Mouse (Mus musculus): Measurements from ENCODE around the gene Smim24.

The Smim24 gene

GRCm38 (mm10) chr10:81392781-81393185, at the start of gene Smim24:
TSS of gene Smim24 (plus strand) at chr10:81393051.
- DNase-seq, result no peak

DNA sequence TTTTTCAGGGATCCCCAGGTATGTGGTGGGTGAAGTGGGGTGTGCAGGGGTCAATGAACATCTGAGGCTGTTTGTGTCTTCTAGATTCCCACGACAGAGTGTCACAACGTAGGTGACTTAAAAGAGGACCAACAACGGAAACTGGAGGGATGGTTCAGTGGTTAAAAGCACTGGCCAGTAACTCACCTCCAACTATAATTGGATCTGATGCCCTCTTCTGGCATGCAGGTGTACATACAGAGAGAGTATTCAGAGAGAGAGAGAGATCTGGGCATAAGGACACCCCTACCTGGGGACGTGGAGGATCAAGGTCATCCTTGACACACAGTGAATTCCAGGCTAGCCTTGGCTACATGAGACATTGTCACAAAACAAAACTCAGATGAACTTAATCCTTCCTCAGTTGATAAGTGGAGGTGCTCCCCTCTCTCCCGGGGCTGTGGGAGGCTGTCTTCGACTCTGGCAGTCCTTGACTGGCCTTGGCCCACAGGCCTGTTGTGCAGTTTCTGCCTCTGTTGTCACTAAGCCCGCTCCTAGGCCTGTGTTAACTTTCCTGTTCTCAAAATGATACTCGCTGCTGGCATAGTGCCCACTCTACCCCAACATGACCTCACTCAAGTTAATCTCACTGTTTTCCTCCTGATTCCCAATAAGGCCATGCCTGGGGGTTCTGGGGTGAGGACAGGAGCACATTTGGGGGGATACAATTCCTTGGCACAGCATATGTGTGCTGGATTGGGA, 48.3 kb upstream of the Smim24 start:
- DNase-seq, result no peak

- DNase-seq, result no peak
Measured at GRCm38 (mm10) chr10:81345162-81345534, 47.7 kb upstream of the Smim24 start.

DNA sequence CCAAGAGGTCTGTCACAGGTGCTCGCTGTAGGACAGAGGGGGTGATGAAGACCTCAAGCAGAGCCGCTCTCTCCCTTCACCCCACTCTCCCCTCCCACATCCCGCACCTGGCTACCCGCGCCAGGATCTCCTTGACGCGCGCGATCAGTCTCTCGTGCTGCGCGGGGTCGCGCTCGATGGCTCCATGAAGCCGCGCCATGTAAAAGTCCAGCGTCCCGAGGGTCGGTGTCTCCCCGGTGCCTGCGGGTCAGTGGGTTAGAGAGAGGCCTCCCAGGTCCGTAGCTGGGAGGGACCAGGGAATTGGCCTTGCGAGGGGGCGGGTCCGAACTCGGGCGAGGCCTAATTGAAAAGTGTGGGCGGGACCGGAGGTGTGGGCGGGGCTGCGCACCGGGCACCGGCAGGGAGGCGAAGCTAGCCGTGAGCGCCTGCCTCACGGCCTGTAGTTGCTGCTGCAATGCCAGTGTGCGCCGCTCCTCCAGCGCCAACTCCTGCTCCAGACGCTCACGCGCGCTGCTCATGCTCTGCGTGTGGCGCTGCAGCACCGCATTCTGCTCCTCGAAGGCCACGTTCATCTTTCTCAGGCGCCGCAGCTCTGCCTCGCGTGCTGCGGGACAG, 46.3 kb upstream of the Smim24 start:
- DNase-seq, result no peak

GRCm38 (mm10) chr10:81349146-81349545, 43.7 kb upstream of the Smim24 start:
- DNase-seq, result no peak

GRCm38 (mm10) chr10:81349961-81350350, 42.9 kb upstream of the Smim24 start:
- DNase-seq, result no peak

DNA sequence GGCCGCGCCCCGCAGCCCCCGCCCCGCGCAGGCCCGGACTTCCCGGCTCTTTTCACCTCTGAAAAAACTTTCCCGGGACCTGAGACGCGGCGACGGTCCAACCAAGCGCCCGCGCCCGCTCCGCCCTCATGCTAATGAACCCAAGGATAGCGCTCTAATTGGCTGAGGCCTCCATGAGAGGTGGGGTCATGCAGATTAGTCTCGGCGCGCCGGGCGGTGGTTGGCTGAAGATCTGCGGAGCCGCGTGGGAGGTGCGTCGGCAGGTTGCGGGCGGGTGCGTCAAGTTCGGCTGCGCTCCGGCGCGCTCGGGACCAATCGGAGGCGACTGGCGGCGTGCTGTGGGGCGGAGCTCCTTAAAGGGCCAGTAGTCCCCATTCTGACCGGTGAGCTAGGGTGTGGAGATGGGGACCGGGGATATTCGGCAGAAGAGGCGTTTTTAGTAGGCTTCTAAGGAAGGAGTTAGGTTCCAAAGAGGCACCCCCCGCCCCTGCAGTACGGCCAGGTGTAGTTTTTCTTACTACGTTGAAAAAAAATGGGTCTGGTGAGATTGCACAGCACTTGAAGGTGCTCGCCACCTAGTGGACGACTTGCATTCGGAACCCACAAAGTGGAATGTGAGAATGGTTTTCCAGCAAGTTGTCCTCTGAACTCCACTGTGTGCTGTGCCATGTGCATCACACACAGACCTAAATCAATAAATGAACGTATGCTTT, 42.3 kb upstream of the Smim24 start, which contains the start of gene Hmg20b:
TSS of gene Hmg20b (minus strand) at position 130 of the 713 bp plus-strand sequence.
- peak; percentile 99 to 100 for DNase-seq

DNA sequence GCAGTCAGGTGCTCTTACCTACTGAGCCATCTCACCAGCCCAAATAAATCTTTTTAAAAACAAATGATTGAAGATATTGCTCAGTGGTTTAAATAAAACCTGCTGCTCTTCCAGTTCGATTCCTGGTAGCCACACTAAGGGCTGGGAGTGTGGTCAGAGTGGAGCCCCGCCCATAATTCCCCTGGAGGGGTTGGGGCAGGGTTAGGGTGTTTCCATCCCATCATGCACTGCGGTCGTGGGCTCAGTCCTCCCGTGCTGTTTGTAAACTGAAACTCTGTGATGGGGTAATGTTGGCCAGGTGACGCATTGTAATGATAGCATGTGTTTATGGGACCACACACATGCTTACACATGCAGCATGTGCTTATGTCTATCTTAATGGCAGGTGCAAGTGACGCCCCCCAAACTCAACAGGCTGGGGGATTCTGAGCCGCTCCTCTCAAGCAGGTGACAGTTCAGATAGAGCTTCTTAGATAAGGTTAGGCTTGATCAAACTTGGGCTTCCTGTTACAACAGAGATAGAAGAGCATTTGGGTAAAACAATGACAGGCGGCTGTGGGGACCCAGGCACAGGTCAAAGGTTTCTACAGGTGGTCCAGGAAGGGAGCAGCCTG, 41.1 kb upstream of the Smim24 start:
- peak in 1 of 2 experiments; percentile 68 for DNase-seq

DNA sequence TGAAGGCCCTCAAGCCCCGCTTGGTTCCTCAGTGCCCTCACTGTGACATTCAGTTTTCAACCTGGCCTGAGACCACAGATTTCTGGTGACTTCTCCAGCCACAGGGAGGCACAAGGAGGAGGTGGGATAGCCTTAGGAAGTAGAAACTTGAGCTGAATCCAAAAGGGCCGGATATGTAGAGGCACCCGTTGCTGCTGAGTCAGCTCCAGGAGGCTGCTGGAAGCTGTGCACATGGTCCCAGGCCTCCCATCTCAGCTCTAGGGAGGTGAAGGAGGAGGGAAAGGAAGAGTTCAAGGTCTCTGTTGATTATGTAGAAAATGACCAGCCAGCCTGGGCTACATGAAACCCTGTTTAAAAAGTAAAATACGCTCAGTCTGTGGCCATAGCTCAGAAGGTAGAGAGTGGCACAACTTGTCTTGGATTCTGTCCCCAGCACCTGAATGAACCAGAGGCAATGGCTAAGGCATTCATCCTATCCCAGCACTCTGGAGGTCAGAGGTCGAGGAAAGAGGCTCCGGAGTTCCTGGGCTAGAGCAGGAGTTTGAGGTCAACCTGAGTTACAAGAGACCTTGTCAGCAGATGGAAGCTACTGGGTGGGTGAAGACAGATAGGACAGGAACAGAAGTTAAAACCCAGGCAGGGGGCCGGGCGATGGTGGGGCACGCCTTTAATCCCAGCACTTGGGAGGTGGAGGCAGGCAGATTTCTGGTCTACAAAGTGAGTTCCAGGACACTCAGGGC, 37.9 kb upstream of the Smim24 start:
- no peak for DNase-seq

DNA sequence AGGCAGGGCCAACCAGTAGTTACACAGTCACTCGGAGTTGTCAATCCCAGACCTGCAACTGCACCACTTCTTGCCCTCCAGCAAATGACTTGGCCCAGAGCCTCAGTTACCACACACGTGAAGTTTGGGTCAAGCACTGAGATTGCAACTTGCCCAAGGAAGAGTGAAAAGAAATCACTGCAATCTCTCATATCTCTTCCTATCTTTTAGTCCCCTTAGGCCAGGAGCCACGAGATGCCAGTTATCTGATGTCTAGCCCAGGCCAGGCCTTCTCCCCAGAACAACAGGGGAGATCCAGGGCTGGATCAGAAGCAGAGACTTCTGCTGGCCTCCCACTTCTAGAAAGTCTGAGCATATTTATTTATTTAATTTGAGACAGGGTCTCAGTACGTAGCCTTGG, 37.3 kb upstream of the Smim24 start:
- DNase-seq, result no peak

DNA sequence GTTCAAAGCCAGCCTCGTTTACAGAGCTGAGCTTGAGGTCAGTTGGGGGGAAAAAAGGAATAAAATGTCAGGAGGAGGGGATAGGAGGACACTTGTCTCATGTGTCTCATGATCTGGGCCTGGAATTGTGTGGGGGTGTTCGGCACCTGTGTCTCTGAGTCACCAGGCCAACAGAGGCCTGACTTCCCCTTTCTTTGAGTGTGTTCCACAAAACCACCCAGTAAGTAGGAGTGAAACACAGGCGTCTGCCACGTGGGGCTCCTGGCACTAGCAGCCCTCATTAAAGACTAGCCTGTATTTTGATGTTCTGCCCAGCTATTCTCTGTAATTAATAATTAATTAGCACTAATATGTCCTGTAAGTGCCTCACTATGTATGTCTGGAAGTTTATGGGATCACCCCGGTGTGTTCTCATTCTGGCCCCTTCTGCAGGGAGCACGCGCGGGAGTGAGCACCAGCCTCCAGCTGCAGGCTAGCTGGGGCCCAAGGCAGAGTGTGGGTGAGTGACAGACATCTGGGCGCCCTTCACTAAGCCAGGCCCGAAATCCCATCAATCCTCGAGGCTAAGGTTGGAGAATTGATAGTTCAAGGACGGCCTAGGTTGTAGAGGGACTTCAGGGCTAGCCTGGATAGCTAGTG, 36.4 kb upstream of the Smim24 start:
- DNase-seq, result no peak

- peak; percentile 85 to 87 for DNase-seq
Measured at GRCm38 (mm10) chr10:81356991-81357844, 35.6 kb upstream of the Smim24 start, which contains the start of gene Mfsd12. TSS of gene Mfsd12 (plus strand) at chr10:81357491.

GRCm38 (mm10) chr10:81358209-81358608, 34.6 kb upstream of the Smim24 start:
- no peak for DNase-seq

- no peak for DNase-seq
Measured at GRCm38 (mm10) chr10:81358841-81359240, 34.0 kb upstream of the Smim24 start.

GRCm38 (mm10) chr10:81360721-81361120, 32.1 kb upstream of the Smim24 start:
- DNase-seq, result no peak

DNA sequence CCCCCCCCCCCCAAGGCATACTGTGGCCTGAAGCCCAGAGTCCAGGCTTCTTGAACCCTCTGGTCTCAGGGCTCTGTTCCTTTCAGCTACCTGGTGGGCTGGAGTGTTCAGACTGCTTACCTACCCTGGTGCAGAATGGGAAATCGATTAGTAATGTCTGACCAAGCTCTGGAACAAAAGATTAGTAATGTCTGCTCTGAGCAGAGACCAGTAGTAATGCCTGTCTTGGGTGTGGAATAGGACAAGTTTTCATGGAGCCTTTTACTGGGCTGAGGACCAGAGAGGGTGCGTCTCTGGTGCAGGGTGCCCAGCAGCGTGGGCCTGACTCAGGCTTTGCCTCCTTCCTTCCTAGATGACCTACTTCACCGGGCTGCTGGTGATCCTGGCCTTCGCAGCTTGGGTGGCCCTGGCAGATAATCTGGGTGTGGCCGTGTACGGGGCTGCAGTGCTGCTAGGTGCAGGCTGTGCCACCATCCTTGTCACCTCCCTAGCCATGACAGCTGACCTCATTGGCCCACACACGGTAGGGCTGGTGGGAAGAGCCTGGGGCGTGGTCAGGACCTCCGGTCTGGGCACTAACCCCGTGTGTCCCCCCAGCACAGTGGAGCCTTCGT, 30.4 kb upstream of the Smim24 start:
- no peak for DNase-seq

- no peak for DNase-seq
Measured at GRCm38 (mm10) chr10:81363436-81364346, 29.2 kb upstream of the Smim24 start.

- DNase-seq, result no peak
Measured at GRCm38 (mm10) chr10:81364666-81365065, 28.2 kb upstream of the Smim24 start.

- no peak for DNase-seq
Measured at GRCm38 (mm10) chr10:81365073-81365472, 27.8 kb upstream of the Smim24 start.

All from thymus, adult 18-20 months (tissue).